Mouse (Mus musculus) midbrain, embryonic 10.5 days (tissue): ENCODE results near the gene Adam22. TPM values are rescaled to one million over a fixed set of nuclear protein-coding genes. Genes with fewer than 3 reads are reported as not detected.
"Not testable (repeated sequence)": the region's sequence is repeated elsewhere in the genome, so short reads cannot be mapped to it uniquely, and the experiment has no call there.

Source experiments
- DNase-seq: peaks from one replicate; pipeline ENCODE4 v3.0.0-alpha.2; 2017; ENCODE audit warnings: low spot score
- H3K27ac ChIP-seq: fragments of 300-500 bp; sonication (generic); replicated peaks from 2 replicates; pipeline ENCODE4 v1.5.1; 2016; ENCODE audit warnings: mild to moderate bottlenecking
- H3K27me3 ChIP-seq: fragments of 300-500 bp; sonication (generic); 2 replicates; pipeline ENCODE4 v1.6.1; 2016; ENCODE audit warnings: low read depth, mild to moderate bottlenecking; ENCODE audit not compliant: poor library complexity, severe bottlenecking
- H3K36me3 ChIP-seq: fragments of 300-500 bp; sonication (generic); 2 replicates; pipeline ENCODE4 v1.6.1; 2016; ENCODE audit warnings: mild to moderate bottlenecking, moderate library complexity
- H3K4me1 ChIP-seq: fragments of 300-500 bp; sonication (generic); 2 replicates; pipeline ENCODE4 v1.6.1; 2016
- H3K4me3 ChIP-seq: fragments of 300-500 bp; sonication (generic); 2 replicates; pipeline ENCODE4 v1.5.1; 2016; ENCODE audit warnings: mild to moderate bottlenecking, moderate library complexity
- H3K9me3 ChIP-seq: fragments of 300-500 bp; sonication (generic); replicated peaks from 2 replicates; pipeline ENCODE4 v1.6.1; 2016; ENCODE audit warnings: mild to moderate bottlenecking
- WGBS: fragments of 180-500 bp; shearing (Covaris S2); methylation state at CpG from one replicate; pipeline ENCODE4 v1.1.7; 2016; 5-methylcytosine and 5-hydroxymethylcytosine counted together
- microRNA-seq: library from miRNA; unstranded; fragments of <30 nt; microRNA quantifications from one replicate; pipeline ENCODE4, GENCODE M21; 2017
- polyA plus RNA-seq: library from polyadenylated mRNA; unstranded; fragments of >200 nt; fragmentation: Nextera tagmentation; extraction: Ambion mirVana; gene quantifications from 2 replicates; pipeline ENCODE4 v1.2.1, GENCODE M21; 2016

Adam22 gene
- polyA plus RNA-seq, 1 experiment from 2014 or later = 5.6 TPM

DNA sequence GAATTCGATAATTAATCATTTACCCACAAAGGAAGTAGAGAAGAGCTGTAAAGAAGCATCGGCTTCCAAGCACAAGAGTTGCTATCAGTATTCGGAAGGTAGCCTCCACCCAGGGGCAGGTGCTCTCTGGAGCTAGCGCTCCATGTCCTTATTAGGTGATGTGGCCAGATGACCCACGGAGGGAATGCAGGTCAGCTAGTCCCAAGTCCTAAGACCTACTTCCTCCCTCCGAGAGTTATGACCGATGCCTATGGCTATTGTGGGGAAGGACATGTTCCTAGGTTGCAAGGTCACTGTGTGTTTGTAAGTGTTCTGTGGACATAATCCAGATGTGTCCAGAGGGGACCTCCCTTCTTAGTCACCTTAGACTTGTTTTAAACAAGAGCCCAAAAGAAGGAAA lies 309.9 kb downstream of the Adam22 start:
- Histone ChIP-seq H3K36me3 (peaks cover 32% of the 10 kb centered on the region), H3K4me1 (peaks cover 20% of the 10 kb centered on the region), H3K4me3 (no peak overlapping the region), H3K27me3 (no peaks in the 10 kb centered on the region), H3K27ac (no peak overlapping the region), H3K9me3 (no peaks in the 10 kb centered on the region)
- 94% methylated on average over 7 of the region's 7 CpGs for WGBS
- DNase-seq = no peak

DNA sequence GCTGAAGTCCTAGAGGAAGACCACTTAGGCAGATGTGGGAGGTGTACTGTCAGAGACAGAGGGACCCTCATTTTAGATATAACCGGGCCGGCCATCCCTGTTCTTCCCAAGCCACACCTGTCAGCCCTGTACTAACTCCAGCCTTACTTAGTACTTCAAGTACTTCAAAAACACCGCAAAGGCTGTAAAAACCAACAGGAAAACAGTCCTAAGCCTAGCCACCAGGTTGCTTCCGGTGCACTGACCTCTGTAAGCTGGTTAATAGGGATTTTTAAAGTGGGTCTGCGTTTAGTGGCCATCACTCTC lies 311.0 kb downstream of the Adam22 start:
- Histone ChIP-seq H3K27ac (peak overlapping the region; percentile 98), H3K36me3 (peaks cover 27% of the 10 kb centered on the region), H3K4me3 (peak overlapping the region; percentile 82), H3K9me3 (no peaks in the 10 kb centered on the region), H3K27me3 (no peaks in the 10 kb centered on the region), H3K4me1 (peaks cover 20% of the 10 kb centered on the region)
- 72% methylated on average over 5 of the region's 5 CpGs for WGBS
- no peak for DNase-seq

- no peaks in the 10 kb centered on the region for H3K9me3 ChIP-seq
- WGBS = under 1% methylated on average over 58 of the region's 60 CpGs
- no peaks in the 10 kb centered on the region for H3K27me3 ChIP-seq
- H3K4me1 ChIP-seq = peaks cover 20% of the 10 kb centered on the region
- peaks cover 25% of the 10 kb centered on the region for H3K36me3 ChIP-seq
- peak; percentile 78 for DNase-seq
- H3K4me3 ChIP-seq = peak overlapping the region; percentile 82
- peak overlapping the region; percentile 98 for H3K27ac ChIP-seq
Observed at GRCm38 (mm10) chr5:8056141-8057017, 311.6 kb downstream of the Adam22 start.

GRCm38 (mm10) chr5:8055721-8056129 lies 312.2 kb downstream of the Adam22 start:
- WGBS = 51% methylated on average over 8 of the region's 8 CpGs
- Histone ChIP-seq H3K4me1 (peaks cover 20% of the 10 kb centered on the region), H3K27me3 (no peaks in the 10 kb centered on the region), H3K36me3 (peaks cover 19% of the 10 kb centered on the region), H3K27ac (peak overlapping the region; percentile 98), H3K4me3 (peak overlapping the region; percentile 82), H3K9me3 (no peaks in the 10 kb centered on the region)
- DNase-seq = no peak

DNA sequence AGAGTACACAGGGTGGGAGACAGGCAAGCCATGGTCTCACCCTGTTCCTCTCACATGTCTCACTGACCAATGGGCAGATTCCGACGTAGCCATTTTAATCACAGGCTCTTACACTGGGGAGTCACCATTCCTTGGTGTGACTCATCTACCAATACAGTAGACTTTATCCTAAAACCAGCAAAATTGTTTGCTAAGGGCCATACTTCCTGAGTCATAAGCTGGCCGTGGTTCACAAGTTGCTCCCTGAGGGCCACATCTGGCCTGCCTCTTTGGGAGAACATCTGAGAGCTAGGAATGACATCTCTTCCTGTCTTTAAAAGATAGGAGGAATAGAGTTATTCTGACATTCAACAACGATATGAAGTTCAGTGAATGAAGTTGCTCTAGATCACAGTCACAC lies 314.1 kb downstream of the Adam22 start:
- peaks cover 20% of the 10 kb centered on the region for H3K4me1 ChIP-seq
- WGBS = 91% methylated on average over 4 of the region's 4 CpGs
- H3K4me3 ChIP-seq = no peak overlapping the region

GRCm38 (mm10) chr5:8045855-8046254 lies 322.1 kb downstream of the Adam22 start, which contains the start of gene Sri:
Sri (plus strand) TSS chr5:8046078.
- no peaks in the 10 kb centered on the region for H3K4me1 ChIP-seq
- no peaks in the 10 kb centered on the region for H3K36me3 ChIP-seq
- no peak within 1 kb of the TSS for H3K4me3 ChIP-seq
- 88% methylated on average over 6 of the region's 6 CpGs for WGBS
- no peaks in the 10 kb centered on the region for H3K9me3 ChIP-seq
- H3K27ac ChIP-seq = no peak within 1 kb of the TSS
- H3K27me3 ChIP-seq = no peaks in the 10 kb centered on the region
- DNase-seq = no peak

More for the DNA sequence above, 314.1 kb downstream of the Adam22 start:
- no peaks in the 10 kb centered on the region for H3K9me3 ChIP-seq
- DNase-seq = no peak
- peaks cover 5% of the 10 kb centered on the region; the same call in 1 of the 2 replicates for H3K36me3 ChIP-seq
- H3K27ac ChIP-seq = no peak overlapping the region
- H3K27me3 ChIP-seq = no peaks in the 10 kb centered on the region

DNA sequence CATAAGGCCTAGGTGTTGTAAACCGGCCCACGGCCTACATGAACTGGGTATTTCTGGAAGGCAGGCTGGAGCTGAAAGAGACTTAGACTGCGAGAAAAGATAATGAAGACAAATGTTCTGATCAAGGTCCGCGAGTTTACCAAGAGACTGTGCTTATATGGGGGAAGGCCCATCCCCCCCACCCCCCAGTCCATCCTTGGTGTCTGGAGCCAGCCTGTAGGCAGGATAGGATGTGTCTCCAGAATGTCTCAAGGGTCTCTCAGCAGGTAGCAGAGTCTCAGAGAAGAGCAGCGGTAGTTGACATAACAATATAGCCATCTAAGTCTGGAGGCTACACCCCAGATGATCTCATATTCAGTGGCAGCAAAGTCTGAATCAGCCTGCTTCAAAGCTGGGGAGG lies 333.4 kb downstream of the Adam22 start:
- H3K36me3 ChIP-seq, H3K27ac ChIP-seq, H3K27me3 ChIP-seq, H3K4me3 ChIP-seq, H3K9me3 ChIP-seq, DNase-seq, H3K4me1 ChIP-seq: not testable (repeated sequence)
- 90% methylated on average over 6 of the region's 6 CpGs for WGBS

Small RNA genes lying within 50 kb of the gene (microRNA-seq; reads per million reads assigned to microRNA genes)
- not detected for gene Gm24196

Other genes starting within 250 kb of the Adam22 start
- 56.1 and 62.5 TPM in 2 replicates for gene Dbf4, start 54.6 kb upstream of the Adam22 start, polyA plus RNA-seq
- gene Slc25a40, start 54.7 kb upstream of the Adam22 start, polyA plus RNA-seq = 9.6 and 9.7 TPM in 2 replicates